Mouse (Mus musculus): ENCODE measurements around the gene Clstn1.

DNA sequence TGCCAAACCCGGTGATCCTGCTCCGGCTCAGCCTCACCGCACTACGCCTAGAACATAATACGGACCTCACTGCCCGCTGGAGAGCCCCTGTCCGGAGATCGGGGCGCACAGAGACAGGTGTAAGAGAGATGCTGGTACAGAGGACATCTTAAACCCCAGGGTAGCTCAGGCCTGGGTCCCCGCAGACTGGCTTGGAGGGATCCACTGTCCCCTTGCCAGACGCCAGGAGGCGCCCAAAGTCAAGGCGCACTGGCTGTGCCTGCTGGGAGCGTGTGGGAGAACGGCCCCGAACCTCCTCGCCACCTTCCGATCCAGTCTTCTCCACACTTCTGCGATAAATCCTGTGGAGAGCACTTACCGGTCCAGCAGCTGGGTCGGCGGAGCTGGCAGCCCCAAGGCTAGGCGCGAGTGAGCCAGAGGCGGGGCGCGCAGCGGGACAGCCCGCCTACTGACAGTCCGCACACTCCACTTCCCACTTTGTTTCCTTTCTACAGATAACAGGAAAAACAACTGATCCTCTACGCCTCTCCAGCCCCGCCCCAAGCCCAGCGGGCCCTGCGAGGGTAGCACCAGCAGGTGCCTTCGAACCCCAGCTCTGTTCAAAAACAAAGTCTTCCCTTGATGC is 112.0 kb downstream of the Clstn1 start:
- TF ChIP-seq ZNF384 (IDR thresholded peaks at IDR 0.05; ENCODE audit: low read depth, low read length) (no peak), CTCF (IDR thresholded peaks at IDR 0.05 in 2 of 3, conservative IDR thresholded peaks at IDR 0.05 in 1 of 3; ENCODE audit: control insufficient read depth in 1 of 3, insufficient read depth in 1 of 3, low read depth in 2 of 3, low read length in 3 of 3, poor library complexity in 1 of 3, severe bottlenecking in 1 of 3) (peak; percentile 58 to 66 (median 65))
